Mouse (Mus musculus) lung, postnatal 4 days (tissue): ENCODE data around the gene Gm37419.

Source experiments
- DNase-seq, 2 experiments: peaks; one replicate each; pipeline ENCODE4 v3.0.0; 2021

The Gm37419 gene

DNA sequence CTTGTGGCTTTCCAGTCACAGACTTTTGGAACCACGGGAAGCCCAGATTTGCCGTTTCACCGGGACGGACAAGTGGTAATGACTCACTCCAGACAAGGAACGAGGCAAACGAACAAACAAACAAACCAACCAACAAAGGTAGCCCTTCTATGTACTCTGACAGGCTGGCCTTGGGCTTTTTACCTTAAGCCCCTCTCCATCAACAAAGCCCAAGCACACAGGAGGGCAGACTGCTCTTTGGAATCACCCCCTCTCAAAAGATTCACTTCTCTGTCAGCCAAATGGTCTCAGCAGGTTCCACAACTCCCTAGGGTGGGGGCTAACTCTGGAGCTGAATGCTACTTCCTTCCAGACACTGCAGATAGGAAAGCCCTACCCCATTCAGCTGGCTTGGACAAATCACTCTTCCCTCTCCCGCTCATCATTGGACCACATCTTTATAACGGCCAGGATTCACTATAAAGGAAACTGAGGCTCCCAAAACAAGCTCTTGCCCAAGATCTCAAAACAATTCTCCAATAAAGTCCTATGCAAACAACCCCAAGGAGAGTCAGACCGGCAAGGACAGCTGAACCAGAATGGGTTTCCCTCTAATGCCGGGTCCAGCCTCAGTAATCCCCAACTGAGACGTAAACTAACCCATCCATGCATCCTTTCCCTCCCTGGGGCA, 7.9 kb upstream of the Gm37419 start:
- no peak for DNase-seq

DNA sequence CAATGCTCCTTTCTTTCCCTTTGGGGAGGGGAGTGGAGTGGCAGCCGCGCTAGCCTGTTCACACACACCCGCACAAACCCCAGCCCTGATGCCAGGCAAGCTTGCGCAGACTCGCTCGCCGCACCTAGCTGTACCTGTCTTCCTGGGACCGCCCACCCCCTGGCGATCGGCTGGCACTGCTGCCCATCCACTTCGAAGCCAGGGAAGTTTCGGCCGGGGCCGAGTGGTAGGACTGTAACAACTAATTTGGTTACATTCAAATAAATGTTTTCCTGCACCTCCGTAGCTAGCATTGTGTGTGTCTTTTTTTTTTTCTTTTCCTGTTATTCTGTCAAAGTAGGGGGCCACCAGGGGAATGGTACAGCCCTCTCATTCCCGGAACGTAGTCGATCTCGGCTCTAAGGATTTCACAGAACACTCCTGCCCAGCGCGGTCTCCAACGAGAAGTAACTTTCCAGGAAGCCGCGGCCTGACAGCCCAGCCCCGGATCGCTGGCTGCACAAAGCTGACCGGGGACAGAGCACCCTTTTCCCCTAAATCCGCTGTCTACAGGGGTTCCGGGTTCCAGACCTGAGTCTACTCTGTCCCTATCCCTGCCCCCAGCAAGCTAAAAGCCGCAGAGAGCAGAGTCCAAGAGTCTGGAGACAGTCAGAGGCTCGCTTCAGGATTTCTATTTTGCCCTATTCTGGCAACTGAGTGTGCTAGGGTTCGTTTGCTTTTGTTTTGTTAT, 7.1 kb upstream of the Gm37419 start:
- peak in 1 of 2 experiments; percentile 61 for DNase-seq

DNA sequence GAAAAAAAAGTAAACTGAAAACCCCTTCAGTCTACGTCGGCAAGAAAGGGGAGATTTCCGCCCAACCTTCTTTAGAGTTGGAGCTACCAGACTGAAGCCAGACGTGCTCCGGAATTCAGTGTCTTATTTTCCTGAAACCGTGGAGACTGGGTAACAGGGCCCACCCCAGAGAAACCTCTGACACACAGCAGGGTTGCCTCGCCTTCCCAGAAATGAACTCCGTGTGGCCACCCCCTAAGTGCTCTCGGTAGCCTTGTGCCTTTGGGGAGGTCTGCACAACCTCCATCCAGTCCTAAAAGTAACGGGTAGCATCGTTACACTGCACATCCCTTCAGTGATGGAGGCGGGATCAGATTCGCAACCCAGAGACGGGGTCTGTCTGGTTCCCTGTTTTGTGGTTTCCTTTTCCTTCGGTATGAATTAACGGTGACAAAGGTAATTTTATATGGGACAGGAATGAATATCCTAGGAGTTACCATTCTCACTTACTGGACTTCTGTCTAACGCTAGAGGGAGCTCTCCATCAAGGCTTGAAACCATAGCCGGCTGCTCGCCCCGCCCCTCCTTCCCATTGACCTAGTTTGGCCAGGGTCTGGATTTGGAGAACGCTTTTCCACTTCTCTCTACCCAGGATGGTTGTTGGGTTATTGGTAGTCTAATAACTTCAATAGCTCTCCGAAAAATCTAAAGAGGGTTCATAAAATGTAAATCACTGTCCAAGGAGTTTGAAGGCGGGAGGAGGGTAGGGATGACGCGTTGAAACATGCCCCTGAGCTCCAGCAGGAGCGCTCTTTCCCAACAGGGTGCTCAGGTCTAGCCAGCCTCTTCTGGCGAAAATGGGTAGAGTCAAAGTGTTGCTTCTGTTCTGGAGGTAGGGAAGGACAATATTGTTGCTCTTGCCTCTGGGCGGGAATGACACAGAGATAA, 6.1 kb upstream of the Gm37419 start:
- DNase-seq, result peak; percentile 84 to 89

DNA sequence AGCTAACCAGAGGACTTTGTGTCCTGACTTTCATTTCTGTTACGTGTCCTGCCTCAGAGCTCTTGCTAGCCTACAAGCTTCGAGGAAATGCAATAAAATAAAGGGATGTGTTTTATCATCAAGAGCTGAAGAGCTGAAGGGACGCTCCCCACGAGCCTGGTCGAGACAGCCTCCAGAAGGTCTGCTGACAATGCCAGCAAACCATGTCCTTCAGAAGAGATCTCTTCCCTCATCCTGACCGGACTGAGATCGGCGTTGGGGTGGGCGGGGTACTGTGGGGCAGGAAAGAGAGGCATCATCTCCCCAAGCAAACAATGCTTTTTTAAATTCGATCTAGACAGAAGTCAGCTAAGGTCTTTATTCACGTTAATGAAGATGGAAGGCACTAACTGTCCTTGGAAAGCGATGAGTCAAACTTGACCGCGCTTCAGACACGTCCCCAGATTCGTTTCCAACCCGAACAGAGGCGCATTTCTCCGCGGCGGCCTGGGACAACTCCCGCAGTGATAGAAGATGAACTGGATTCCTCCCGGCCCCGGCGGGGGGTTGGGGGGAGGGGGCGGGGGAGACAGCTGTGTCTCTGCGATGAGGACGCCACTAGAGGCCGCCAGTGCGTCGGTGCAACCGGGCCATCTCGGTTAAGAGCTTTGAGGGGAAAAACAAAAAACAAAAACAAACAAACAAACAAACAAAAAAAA, 5.2 kb upstream of the Gm37419 start:
- peak; percentile 83 to 85 for DNase-seq

DNA sequence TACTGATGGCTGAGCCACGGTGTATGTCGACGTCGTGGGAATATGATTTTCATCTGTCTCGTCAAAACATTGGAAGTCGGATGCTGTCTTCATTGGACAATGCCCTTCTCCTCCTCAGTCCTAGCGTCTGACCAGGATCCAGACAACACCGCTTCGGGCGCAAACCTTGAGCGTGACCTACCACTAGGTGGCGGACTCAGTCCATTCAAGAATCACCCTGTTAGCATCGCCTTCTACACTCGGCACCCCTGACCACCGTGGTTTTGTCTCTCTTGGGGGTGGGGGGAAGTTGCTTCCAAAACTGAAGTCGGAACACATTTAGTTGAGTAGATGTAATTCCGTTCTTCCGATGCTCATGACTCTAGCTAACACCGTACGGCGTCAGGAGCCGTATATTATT, 4.1 kb upstream of the Gm37419 start:
- DNase-seq, result peak; percentile 88 to 93

DNA sequence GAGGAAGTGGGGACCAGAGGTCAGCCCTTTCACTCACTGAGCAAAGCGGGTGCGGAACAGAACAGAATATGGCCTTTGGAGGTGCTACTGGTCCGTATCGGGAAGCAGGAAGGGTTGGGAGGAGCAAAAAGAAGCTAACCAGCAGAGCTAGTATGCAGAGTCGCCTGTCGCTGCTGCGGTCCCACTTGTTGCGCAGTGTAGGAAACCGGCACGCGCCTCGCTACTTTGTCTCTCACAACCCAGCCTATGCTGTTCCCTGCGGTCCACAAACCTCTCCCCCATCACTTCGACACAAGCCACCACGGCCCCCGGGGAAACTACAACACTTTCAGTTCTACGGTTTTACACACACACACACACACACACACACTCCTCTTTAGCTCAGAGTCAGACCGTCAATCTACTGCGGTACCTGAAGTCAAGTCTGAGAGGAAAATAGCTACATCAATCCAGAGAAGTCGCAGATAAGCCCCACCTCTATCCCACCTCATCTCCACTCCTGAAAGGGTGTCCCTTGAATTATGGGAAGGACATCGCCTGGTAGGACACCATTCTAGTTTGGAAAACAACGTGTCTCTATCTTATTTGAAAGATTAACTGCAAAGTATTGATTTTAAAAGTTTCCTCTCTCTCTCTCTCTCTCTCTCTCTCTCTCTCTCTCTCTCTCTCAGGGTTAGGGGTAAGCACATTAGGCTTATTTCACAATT, 3.4 kb upstream of the Gm37419 start:
- peak; percentile 65 to 66 for DNase-seq

DNA sequence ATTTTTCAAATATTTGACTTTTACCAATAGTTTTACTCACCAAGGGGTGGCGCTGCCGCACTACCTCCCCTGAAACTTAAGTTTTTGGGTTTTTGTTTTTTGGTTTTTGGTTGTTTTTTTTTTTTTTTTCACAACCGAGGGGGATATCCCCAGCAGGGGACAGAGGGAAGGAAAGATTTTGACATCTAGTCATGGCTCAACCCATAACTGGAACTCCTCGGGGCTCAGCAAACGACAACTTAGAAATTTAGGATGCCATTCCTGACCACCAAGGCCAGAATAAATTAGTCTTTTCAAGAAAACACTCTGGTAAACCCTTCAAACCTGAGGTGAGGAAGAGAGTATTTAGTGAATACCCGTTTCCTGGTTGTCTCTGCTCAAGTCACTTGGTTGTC, 2.8 kb upstream of the Gm37419 start:
- peak; percentile 63 to 70 for DNase-seq

DNA sequence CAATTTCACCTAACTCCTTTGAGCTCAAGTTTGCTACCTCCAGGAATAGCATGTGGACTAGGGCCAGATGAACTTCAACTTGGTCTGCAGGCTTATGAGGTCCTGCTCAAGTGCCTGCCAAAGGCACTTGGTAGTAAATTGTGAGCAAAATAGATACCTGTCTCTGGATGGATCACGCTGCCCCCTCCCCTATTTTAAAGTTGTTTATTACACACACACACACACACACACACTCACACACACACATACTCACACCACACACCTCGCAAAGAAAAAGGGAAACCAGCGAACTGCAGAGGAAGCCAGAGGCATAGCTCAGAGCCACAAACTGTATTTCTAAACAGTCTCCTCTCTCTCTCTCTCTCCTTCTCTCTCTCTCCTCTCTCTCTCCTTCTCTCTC, 2.1 kb upstream of the Gm37419 start:
- DNase-seq, result no peak

DNA sequence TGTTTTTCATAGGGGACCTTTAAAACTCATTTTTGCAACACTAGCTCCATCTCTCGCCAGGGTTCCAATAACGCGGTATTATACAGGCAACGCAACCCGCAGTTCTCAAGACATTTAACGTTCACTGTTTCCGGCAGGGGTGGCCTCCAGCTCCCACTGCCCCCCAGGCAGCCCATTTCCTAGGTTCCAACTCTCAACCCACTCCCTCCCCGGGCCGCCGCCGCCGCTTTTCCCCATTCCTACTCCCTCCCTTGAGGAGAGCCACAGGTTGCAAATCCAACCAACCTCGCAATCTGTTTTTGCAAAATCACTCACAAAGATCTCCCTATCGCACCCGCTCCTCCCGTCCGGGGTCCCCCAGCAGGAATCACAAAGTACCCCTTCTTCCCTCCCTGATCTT, 1.4 kb upstream of the Gm37419 start:
- DNase-seq, result peak in 1 of 2 experiments; percentile 49

DNA sequence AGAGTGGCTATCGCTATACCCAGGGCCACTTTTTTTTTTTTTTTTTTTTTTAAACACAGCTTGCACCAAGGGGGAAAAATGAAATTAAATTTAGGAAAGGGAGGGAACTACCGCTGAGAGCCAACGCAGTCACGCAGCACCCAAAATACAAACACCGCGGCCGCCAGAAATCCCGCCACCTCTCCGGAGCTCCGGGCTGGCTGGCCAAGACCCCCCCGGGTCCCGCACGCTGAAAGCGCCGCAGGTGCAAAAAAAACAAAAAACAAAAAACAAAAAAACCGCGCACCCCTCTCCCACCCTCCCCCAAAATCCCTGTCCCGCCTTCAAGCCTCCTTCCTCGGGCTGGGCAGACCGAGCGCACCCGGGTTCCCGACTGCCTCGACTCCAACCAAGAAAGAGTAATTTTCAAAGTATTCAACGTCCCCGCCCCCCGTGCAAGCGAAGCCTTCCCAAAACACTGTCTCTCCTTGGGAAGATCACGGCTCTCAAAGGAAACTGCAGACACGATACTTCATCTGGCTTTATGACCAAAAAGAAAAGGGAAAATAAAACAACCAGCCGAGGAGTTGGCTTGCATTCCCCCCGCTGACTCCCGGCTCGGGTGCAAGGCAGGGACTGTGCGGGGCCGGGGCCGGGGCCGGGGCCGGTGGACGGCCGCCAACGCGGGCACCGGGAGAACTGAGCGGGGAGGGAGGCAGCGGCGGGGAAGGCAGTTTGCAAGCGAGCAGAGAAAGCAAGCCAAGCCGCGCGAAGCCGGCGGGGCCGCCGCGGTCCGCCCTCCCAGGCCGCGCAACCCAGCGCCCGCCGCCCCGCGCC, 733 bp upstream of the Gm37419 start:
- DNase-seq, result peak; percentile 71 to 73

DNA sequence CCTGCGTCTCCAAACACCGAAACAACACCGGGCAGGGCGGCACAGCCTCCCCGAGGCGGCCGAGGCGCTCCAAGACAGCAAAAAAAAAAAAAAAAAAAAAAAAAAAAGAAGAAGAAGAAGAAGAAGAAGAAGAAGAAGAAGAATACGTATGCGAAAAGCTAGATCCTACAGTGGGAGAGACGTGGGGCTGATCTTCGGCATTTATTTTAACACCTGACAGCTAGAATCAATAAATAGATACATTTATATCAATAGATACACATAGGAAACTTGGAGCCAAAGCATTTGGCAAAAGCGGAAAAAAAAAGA, 171 bp upstream of the Gm37419 start:
- DNase-seq, result no peak

DNA sequence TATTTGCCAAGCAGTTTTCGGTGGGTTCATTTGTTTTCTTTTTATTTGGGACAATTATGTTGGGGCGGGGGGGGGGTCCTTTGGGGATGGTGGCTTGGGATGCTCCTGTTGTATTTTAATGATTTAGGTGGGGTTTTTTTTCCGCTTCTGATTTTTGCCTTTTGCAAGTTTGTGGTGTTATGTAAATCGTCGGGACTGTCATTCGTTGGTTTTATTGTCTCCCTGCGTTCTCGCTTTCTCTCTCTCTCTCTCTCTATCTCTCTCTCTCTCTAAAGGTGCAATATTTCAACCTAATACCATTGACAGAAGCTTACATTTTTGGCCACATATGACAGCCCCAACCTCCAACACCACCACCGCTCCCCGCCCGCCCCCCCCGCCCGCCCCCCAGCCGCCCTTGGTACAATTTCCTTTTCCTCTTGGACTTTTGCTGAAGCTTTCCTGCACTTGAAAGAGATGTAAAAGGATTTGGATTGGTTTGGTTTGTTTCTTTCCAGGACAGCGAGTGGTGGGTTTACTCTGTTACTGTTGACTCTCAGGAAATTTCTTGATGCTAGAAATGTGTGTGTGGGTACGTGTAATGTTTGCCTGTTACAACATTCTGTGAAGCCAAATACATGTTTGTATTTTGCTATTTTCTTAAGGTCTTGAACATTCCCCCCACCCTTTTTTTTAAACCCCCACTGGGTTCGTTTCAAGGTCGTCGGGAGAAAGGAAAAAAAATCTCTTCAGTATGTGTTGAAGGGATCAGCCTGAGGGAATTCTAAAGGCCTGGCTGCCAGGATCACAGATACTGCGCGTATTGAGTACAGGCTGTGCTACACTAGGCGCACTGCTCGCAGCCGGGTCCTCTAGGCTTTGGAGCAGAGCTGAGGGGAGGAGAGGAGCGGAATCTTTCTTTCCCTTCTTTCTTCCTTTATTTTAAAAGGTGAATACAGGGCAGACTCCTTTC, 1.2 kb downstream of the Gm37419 start:
- no peak for DNase-seq

DNA sequence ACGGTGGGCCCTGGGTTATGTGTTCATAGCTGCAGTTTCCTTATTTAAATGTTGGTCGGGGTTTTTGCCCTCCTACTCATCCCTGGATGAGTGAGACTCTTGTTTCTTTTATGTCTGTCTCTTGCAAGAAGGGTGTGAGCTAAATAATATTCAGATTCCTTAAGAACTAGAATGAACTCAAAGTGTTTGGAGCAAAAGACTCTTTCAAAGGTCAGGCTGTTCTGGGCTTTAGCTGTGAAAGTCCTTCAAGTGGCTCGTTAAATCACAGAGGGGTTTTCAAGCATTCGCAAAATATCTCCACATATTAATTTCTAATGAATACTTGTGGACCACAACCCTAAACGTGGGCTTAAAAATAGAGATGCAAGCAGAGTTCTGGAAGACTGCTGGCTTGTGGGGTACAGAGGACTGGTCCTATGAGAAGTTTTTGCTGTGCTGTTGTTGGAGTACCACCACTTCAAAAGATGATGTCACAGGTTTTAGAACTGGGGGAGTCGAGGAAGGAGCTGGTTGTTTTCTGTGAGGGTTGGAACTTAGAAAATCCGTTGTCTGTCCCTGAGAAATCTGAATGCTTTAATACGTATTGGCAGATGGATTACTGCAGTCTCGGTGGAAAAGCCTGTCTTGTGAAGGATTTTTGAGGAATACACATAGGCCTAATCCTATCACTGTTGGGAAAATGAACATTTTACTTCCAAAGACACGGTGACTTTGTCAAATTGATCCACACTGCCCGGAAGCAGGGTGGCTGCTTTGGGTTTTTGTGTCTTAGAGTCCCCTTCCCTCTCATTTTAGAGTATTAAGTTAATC, 2.1 kb downstream of the Gm37419 start:
- DNase-seq, result no peak

DNA sequence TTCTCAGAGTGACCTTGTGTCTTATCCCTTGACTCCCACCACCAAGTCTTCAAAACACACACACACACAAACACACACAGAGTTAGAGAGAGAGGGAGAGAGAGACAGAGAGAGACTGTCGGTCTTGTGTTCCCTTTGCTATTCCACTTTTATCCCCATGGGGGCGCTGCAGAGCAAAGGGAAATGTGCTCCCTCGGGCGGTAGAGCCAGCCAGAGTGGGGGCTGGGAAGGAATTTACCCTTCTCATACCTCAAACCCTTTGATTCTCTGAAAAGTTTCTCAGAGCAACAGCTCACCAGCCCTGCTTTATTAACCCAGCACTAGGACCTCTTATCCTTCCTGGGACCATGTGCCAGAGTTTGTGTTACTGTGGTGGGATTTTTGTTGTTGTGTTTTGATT, 2.9 kb downstream of the Gm37419 start:
- DNase-seq, result peak; percentile 83 to 93

DNA sequence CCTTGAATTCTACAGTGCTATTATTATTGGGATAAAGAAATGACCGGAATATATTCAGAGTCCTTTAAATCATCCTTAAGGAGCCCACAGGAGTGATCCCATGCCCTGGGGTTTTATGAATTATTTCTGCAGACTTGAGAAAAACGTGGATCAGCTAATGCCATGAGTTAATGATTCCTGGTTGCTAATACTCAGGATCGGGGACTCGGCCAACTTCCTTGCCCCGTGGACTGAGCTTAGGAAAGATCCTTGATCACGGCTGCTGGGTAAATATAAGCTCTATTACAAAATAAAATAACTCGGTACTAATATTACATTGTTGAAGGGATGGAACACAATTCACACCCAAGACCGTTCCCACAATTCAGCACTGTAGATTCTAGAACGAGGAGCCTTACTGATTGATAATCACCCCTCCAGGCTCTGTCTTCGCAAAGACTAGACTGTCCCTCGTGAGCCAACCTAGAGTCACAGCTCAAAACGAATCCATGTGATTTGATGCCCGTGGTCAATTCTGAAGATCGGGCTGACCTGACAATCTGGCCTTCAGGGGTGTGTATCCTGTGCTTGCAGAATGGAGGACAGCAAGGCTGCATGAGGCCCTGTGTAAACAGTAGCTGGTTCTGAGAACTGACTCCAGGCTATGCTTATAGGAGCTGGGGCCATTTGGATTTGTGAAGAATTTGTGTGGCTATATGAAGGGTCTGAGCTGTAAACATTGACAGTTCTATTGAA, 3.7 kb downstream of the Gm37419 start:
- DNase-seq, result no peak

DNA sequence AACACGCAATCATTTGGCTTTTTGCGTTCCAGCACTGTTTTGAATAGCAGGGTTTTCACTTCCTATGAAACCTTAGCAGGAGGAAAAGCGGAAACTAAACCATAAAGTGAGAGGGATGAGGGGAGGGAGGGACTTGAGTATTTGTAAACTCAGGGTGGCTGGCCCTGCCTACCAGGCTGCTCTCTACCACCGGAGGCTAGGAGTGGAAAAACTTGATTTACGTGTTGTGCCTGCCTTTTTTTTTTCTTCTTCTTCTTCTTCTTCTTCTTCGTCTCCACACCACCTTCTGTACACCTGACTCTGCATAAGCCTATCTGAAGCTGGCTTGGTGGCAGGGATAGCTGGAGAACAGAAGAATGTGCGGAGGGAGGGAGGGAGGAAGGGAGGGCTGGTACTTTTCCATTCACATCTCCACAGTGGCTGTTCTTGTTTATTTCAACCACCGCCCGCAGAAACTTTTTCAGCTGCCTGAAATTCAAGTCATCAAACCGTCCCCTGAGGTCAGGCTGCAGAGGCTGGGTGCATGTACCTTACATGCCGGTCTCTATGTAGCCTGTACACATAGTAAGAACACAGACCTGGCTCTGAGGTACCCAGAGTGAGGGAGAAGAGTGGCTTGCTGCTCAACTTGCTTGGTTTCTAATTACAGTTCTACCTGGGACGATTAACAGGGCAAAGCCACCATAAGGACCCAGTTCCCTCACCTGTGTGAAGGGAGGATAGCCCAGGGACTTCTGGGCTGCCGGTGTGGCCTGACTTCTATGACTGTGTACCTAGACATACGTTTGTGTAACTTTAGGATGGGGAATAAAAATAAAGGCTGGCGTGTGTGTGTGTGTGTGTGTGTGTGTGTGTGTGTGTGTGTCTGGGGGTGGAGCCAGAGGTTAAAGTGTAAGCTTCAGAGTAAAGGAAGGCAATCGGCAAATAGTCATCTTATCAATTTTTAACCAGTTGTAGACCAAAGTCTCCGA, 5.4 kb downstream of the Gm37419 start:
- DNase-seq, result peak; percentile 52 to 55

DNA sequence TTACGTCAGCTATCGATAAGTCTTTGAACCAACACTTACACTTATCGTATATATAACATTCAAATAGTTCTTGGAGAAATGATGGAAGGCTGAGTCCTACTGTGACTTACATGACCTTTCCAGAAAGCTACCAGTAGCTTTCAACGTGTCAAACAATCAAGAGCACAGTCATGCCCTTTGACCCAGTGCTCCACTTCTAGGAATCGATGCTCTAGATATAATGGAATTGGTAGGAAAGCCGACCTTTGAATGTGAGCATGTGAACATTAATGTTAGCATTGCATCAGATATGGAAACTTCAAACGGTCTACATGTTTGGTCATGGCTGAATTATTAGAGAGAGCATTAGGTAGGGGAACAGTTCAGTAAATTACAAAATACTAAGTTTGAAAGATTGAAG, 8.1 kb downstream of the Gm37419 start:
- no peak for DNase-seq
